Mouse (Mus musculus): ENCODE results near the gene Tdp1. TPM values are rescaled to one million over a fixed set of nuclear protein-coding genes. Genes with fewer than 3 reads are reported as not detected.
"Not testable (repeated sequence)": the region's sequence is repeated elsewhere in the genome, so short reads cannot be mapped to it uniquely, and the experiment has no call there.

The Tdp1 gene
- polyA plus RNA-seq, 1 experiment = 68.7 TPM

GRCm38 (mm10) chr12:99969906-99970305, 85.6 kb downstream of the Tdp1 start:
- Histone ChIP-seq H3K4me3 (ENCODE audit: low read depth, low read length) (no peak overlapping the region), H3K27ac (ENCODE audit: insufficient read depth, low read length) (no peak overlapping the region), H3K27me3 (ENCODE audit: control insufficient read depth, insufficient read depth, low read length, poor library complexity, severe bottlenecking) (peaks cover 14% of the 10 kb centered on the region), H3K4me1 (ENCODE audit: control insufficient read depth, insufficient read depth, low read length) (no peaks in the 10 kb centered on the region), H3K9me3 (replicated peaks; ENCODE audit: control insufficient read depth, insufficient read depth, low read length, poor library complexity, severe bottlenecking) (no peaks in the 10 kb centered on the region), H3K9ac (ENCODE audit: low read depth, poor library complexity, severe bottlenecking) (no peak overlapping the region), H3K36me3 (ENCODE audit: control insufficient read depth, insufficient read depth, low read length, poor library complexity, severe bottlenecking) (no peaks in the 10 kb centered on the region)
- TF ChIP-seq EP300 (IDR thresholded peaks at IDR 0.05; ENCODE audit: insufficient read depth, low read depth, low read length) (no peak), CTCF (IDR thresholded peaks at IDR 0.05; ENCODE audit: low read depth, low read length) (no peak), POLR2A (IDR thresholded peaks at IDR 0.05; ENCODE audit: insufficient read depth, low read length) (no peak)

GRCm38 (mm10) chr12:99971205-99971894, 87.0 kb downstream of the Tdp1 start:
- not testable (repeated sequence) for H3K27ac ChIP-seq (ENCODE audit: insufficient read depth, low read length); H3K36me3 ChIP-seq (ENCODE audit: control insufficient read depth, insufficient read depth, low read length, poor library complexity, severe bottlenecking); H3K9me3 ChIP-seq (replicated peaks; ENCODE audit: control insufficient read depth, insufficient read depth, low read length, poor library complexity, severe bottlenecking); H3K9ac ChIP-seq (ENCODE audit: low read depth, poor library complexity, severe bottlenecking); H3K4me1 ChIP-seq (ENCODE audit: control insufficient read depth, insufficient read depth, low read length); H3K4me3 ChIP-seq (ENCODE audit: low read depth, low read length); H3K27me3 ChIP-seq (ENCODE audit: control insufficient read depth, insufficient read depth, low read length, poor library complexity, severe bottlenecking)

GRCm38 (mm10) chr12:99972825-99973224, 88.5 kb downstream of the Tdp1 start:
- H3K27me3 ChIP-seq (ENCODE audit: control insufficient read depth, insufficient read depth, low read length, poor library complexity, severe bottlenecking) = no peaks in the 10 kb centered on the region
- no peak overlapping the region for H3K27ac ChIP-seq (ENCODE audit: insufficient read depth, low read length)
- H3K36me3 ChIP-seq (ENCODE audit: control insufficient read depth, insufficient read depth, low read length, poor library complexity, severe bottlenecking) = no peaks in the 10 kb centered on the region
- H3K4me3 ChIP-seq (ENCODE audit: low read depth, low read length) = peak overlapping the region; percentile 55
- peaks cover 6% of the 10 kb centered on the region for H3K9me3 ChIP-seq (replicated peaks; ENCODE audit: control insufficient read depth, insufficient read depth, low read length, poor library complexity, severe bottlenecking)
- TF ChIP-seq CTCF (IDR thresholded peaks at IDR 0.05; ENCODE audit: low read depth, low read length) (peak; percentile 66), POLR2A (IDR thresholded peaks at IDR 0.05; ENCODE audit: insufficient read depth, low read length) (no peak)
- H3K4me1 ChIP-seq (ENCODE audit: control insufficient read depth, insufficient read depth, low read length) = no peaks in the 10 kb centered on the region
- 0 out of 2 replicates have a peak overlapping the region, but pooled peaks have one; percentile 3 for H3K9ac ChIP-seq (ENCODE audit: low read depth, poor library complexity, severe bottlenecking)

GRCm38 (mm10) chr12:99973659-99974058, 89.3 kb downstream of the Tdp1 start:
- peaks cover 10% of the 10 kb centered on the region for H3K9me3 ChIP-seq (replicated peaks; ENCODE audit: control insufficient read depth, insufficient read depth, low read length, poor library complexity, severe bottlenecking)
- no peaks in the 10 kb centered on the region for H3K4me1 ChIP-seq (ENCODE audit: control insufficient read depth, insufficient read depth, low read length)
- no peak for TF ChIP-seq EP300 (IDR thresholded peaks at IDR 0.05; ENCODE audit: insufficient read depth, low read depth, low read length)
- TF ChIP-seq POLR2A (IDR thresholded peaks at IDR 0.05; ENCODE audit: insufficient read depth, low read length) = no peak
- TF ChIP-seq CTCF (IDR thresholded peaks at IDR 0.05; ENCODE audit: low read depth, low read length) = peak; percentile 58
- H3K27me3 ChIP-seq (ENCODE audit: control insufficient read depth, insufficient read depth, low read length, poor library complexity, severe bottlenecking) = no peaks in the 10 kb centered on the region
- H3K9ac ChIP-seq (ENCODE audit: low read depth, poor library complexity, severe bottlenecking) = no peak overlapping the region
- no peak overlapping the region for H3K4me3 ChIP-seq (ENCODE audit: low read depth, low read length)
- no peak overlapping the region for H3K27ac ChIP-seq (ENCODE audit: insufficient read depth, low read length)
- H3K36me3 ChIP-seq (ENCODE audit: control insufficient read depth, insufficient read depth, low read length, poor library complexity, severe bottlenecking) = no peaks in the 10 kb centered on the region

GRCm38 (mm10) chr12:99979541-99979940, 95.2 kb downstream of the Tdp1 start:
- TF ChIP-seq CTCF (IDR thresholded peaks at IDR 0.05; ENCODE audit: low read depth, low read length) (no peak), EP300 (IDR thresholded peaks at IDR 0.05; ENCODE audit: insufficient read depth, low read depth, low read length) (no peak), POLR2A (IDR thresholded peaks at IDR 0.05; ENCODE audit: insufficient read depth, low read length) (no peak)

GRCm38 (mm10) chr12:99986797-99987196, 102.5 kb downstream of the Tdp1 start:
- Histone ChIP-seq H3K4me3 (ENCODE audit: low read depth, low read length) (no peak overlapping the region), H3K4me1 (ENCODE audit: control insufficient read depth, insufficient read depth, low read length) (no peaks in the 10 kb centered on the region), H3K9me3 (replicated peaks; ENCODE audit: control insufficient read depth, insufficient read depth, low read length, poor library complexity, severe bottlenecking) (0 out of 2 replicates have a peak, but pooled peaks cover 2% of the 10 kb centered on the region), H3K9ac (ENCODE audit: low read depth, poor library complexity, severe bottlenecking) (no peak overlapping the region), H3K36me3 (ENCODE audit: control insufficient read depth, insufficient read depth, low read length, poor library complexity, severe bottlenecking) (no peaks in the 10 kb centered on the region), H3K27me3 (ENCODE audit: control insufficient read depth, insufficient read depth, low read length, poor library complexity, severe bottlenecking) (no peaks in the 10 kb centered on the region), H3K27ac (ENCODE audit: insufficient read depth, low read length) (no peak overlapping the region)
- TF ChIP-seq POLR2A (IDR thresholded peaks at IDR 0.05; ENCODE audit: insufficient read depth, low read length) (no peak), CTCF (IDR thresholded peaks at IDR 0.05; ENCODE audit: low read depth, low read length) (no peak), EP300 (IDR thresholded peaks at IDR 0.05; ENCODE audit: insufficient read depth, low read depth, low read length) (no peak)

More at GRCm38 (mm10) chr12:99979541-99979940, 95.2 kb downstream of the Tdp1 start:
- H3K9me3 ChIP-seq (replicated peaks; ENCODE audit: control insufficient read depth, insufficient read depth, low read length, poor library complexity, severe bottlenecking) = peaks cover 10% of the 10 kb centered on the region
- no peak overlapping the region for H3K27ac ChIP-seq (ENCODE audit: insufficient read depth, low read length)
- no peak overlapping the region for H3K9ac ChIP-seq (ENCODE audit: low read depth, poor library complexity, severe bottlenecking)
- H3K27me3 ChIP-seq (ENCODE audit: control insufficient read depth, insufficient read depth, low read length, poor library complexity, severe bottlenecking) = no peaks in the 10 kb centered on the region
- no peak overlapping the region for H3K4me3 ChIP-seq (ENCODE audit: low read depth, low read length)
- H3K4me1 ChIP-seq (ENCODE audit: control insufficient read depth, insufficient read depth, low read length) = no peaks in the 10 kb centered on the region
- H3K36me3 ChIP-seq (ENCODE audit: control insufficient read depth, insufficient read depth, low read length, poor library complexity, severe bottlenecking) = no peaks in the 10 kb centered on the region

All from ES-Bruce4 (cell line).